Comparison of ENCODE assay signal across 11 mouse cellular contexts in genomic region chr4:152349837-152350381, GRCm38 (mm10). TPM values are rescaled to one million over a fixed set of nuclear protein-coding genes. Genes with fewer than 3 reads are reported as not detected.
A peak's percentile ranks its signal among the peaks of the same experiment; 100 is the strongest.
DNase-seq lines count a peak whose midpoint lies in the region; ATAC-seq lines count a peak whose summit lies in the region.
"Had no signal": no experiment of that assay in that cellular context is flagged by ENCODE, and none has a peak within 500 bp of the region (broad histone marks: within the 10 kb centered on the region; RNA-seq: fewer than 3 reads in every experiment).

No protein-coding gene starts in this region.

- ATAC-seq in embryonic facial prominence, embryonic 15.5 days (ENCODE audit: insufficient number of reproducible peaks, low FRiP score, low TSS enrichment, low read depth): no peak
- no peak for ATAC-seq in intestine, embryonic 15.5 days
- ATAC-seq in neural tube, embryonic 15.5 days (ENCODE audit: low FRiP score): peak; percentile 62
- no peak for ATAC-seq in megakaryocyte-erythroid progenitor cell, adult 5-6 weeks (replicated peaks; ENCODE audit: low FRiP score, low TSS enrichment, poor library complexity, severe bottlenecking)
- ATAC-seq in heart, embryonic 12.5 days (ENCODE audit: insufficient number of reproducible peaks, low FRiP score): no peak

- H3K4me3 ChIP-seq in embryonic facial prominence, embryonic 15.5 days (replicated peaks): no peak overlapping the region
- no peak overlapping the region for H3K4me3 ChIP-seq in intestine, embryonic 15.5 days (replicated peaks)
- peak overlapping the region; percentile 11; the same call in 1 of the 2 replicates for H3K4me3 ChIP-seq in neural tube, embryonic 15.5 days (replicated peaks)
- H3K4me3 ChIP-seq in heart, embryonic 12.5 days: no peak overlapping the region
- H3K4me3 ChIP-seq: heart, embryonic 15.5 days; liver, embryonic 15.5 days had no signal

- DNase-seq in cerebellum, postnatal 10 days: peak; percentile 57 to 59
- DNase-seq in cerebellum, postnatal 36 days: no peak
- DNase-seq in spleen, postnatal 36 days (ENCODE audit: low spot score in 2 of 2): no peak
- DNase-seq: adrenal gland, postnatal 36 days had no signal

- H3K4me1 ChIP-seq in embryonic facial prominence, embryonic 15.5 days: peaks cover 9% of the 10 kb centered on the region; the same call in 1 of the 2 replicates
- H3K4me1 ChIP-seq in intestine, embryonic 15.5 days (replicated peaks): peaks cover 29% of the 10 kb centered on the region
- peaks cover 51% of the 10 kb centered on the region for H3K4me1 ChIP-seq in neural tube, embryonic 15.5 days
- H3K4me1 ChIP-seq in heart, embryonic 12.5 days (replicated peaks): peaks cover 18% of the 10 kb centered on the region

- 0 out of 2 replicates have a peak overlapping the region, but pooled peaks have one; percentile 8 for H3K4me2 ChIP-seq in embryonic facial prominence, embryonic 15.5 days (replicated peaks)
- peak overlapping the region; percentile 34 for H3K4me2 ChIP-seq in intestine, embryonic 15.5 days (replicated peaks)
- peak overlapping the region; percentile 49 for H3K4me2 ChIP-seq in neural tube, embryonic 15.5 days
- H3K4me2 ChIP-seq in heart, embryonic 12.5 days: no peak overlapping the region
- H3K4me2 ChIP-seq: heart, embryonic 15.5 days; liver, embryonic 15.5 days had no signal

- peaks cover 39% of the 10 kb centered on the region for H3K27me3 ChIP-seq in embryonic facial prominence, embryonic 15.5 days
- H3K27me3 ChIP-seq in intestine, embryonic 15.5 days (replicated peaks): peaks cover 11% of the 10 kb centered on the region
- H3K27me3 ChIP-seq in neural tube, embryonic 15.5 days (replicated peaks): 0 out of 2 replicates have a peak, but pooled peaks cover 11% of the 10 kb centered on the region
- peaks cover 83% of the 10 kb centered on the region for H3K27me3 ChIP-seq in heart, embryonic 12.5 days (replicated peaks)

- H3K9me3 ChIP-seq in embryonic facial prominence, embryonic 15.5 days (replicated peaks): no peaks in the 10 kb centered on the region
- H3K9me3 ChIP-seq in intestine, embryonic 15.5 days: no peaks in the 10 kb centered on the region
- no peaks in the 10 kb centered on the region for H3K9me3 ChIP-seq in neural tube, embryonic 15.5 days (replicated peaks)
- H3K9me3 ChIP-seq in heart, embryonic 12.5 days (replicated peaks): no peaks in the 10 kb centered on the region
- H3K9me3 ChIP-seq: heart, embryonic 15.5 days; liver, embryonic 15.5 days had no signal

- no peaks in the 10 kb centered on the region for H3K36me3 ChIP-seq in embryonic facial prominence, embryonic 15.5 days
- H3K36me3 ChIP-seq in intestine, embryonic 15.5 days: no peaks in the 10 kb centered on the region
- H3K36me3 ChIP-seq in neural tube, embryonic 15.5 days: peaks cover 16% of the 10 kb centered on the region; the same call in 1 of the 2 replicates
- no peaks in the 10 kb centered on the region for H3K36me3 ChIP-seq in heart, embryonic 12.5 days
- H3K36me3 ChIP-seq: heart, embryonic 15.5 days; liver, embryonic 15.5 days had no signal

- no peak overlapping the region for H3K27ac ChIP-seq in embryonic facial prominence, embryonic 15.5 days (replicated peaks)
- H3K27ac ChIP-seq in intestine, embryonic 15.5 days: no peak overlapping the region
- H3K27ac ChIP-seq in neural tube, embryonic 15.5 days (replicated peaks): peak overlapping the region; percentile 81
- no peak overlapping the region for H3K27ac ChIP-seq in heart, embryonic 12.5 days (ENCODE audit: poor library complexity, severe bottlenecking)
- H3K27ac ChIP-seq: heart, embryonic 15.5 days; liver, embryonic 15.5 days had no signal

- H3K9ac ChIP-seq in embryonic facial prominence, embryonic 15.5 days: no peak overlapping the region
- no peak overlapping the region for H3K9ac ChIP-seq in intestine, embryonic 15.5 days
- H3K9ac ChIP-seq in neural tube, embryonic 15.5 days (replicated peaks): 0 out of 2 replicates have a peak overlapping the region, but pooled peaks have one; percentile 4
- H3K9ac ChIP-seq in heart, embryonic 12.5 days: no peak overlapping the region
- H3K9ac ChIP-seq: heart, embryonic 15.5 days; liver, embryonic 15.5 days had no signal

- WGBS in embryonic facial prominence, embryonic 15.5 days: 7% methylated on average over 16 of the region's 17 CpGs
- 3% methylated on average over 15 of the region's 17 CpGs for WGBS in intestine, embryonic 15.5 days
- under 1% methylated on average over 17 of the region's 17 CpGs for WGBS in neural tube, embryonic 15.5 days
- 12% methylated on average over 17 of the region's 17 CpGs for WGBS in heart, embryonic 12.5 days

RNA-seq across cellular contexts. Expression of gene Chd5, which starts 11.5 kb away (rescaled TPM):
- polyA plus RNA-seq in embryonic facial prominence, embryonic 15.5 days (2015; fragmentation: Nextera tagmentation; extraction: Ambion mirVana): 0.76 and 1.2 TPM in 2 replicates
- polyA plus RNA-seq in intestine, embryonic 15.5 days (2015; fragmentation: Nextera tagmentation; extraction: Ambion mirVana): 1.9 and 2.8 TPM in 2 replicates
- polyA plus RNA-seq in neural tube, embryonic 15.5 days (2015; fragmentation: Nextera tagmentation; extraction: Ambion mirVana): 46.3 and 53.7 TPM in 2 replicates
- 0.10 TPM in 1 of 2 replicates, not detected in the other for total RNA-seq in megakaryocyte-erythroid progenitor cell, adult 5-6 weeks (2014; fragmentation: Nextera tagmentation)
- total RNA-seq in megakaryocyte-erythroid progenitor cell, adult 5-6 weeks (2017): 0.04 TPM in 1 of 2 replicates, not detected in the other
- 0.08 TPM in 1 of 2 replicates, not detected in the other for polyA plus RNA-seq in heart, embryonic 12.5 days (2016; fragmentation: Nextera tagmentation; extraction: Ambion mirVana)

RNA-seq across cellular contexts. Expression of gene Rpl22, which starts 24.4 kb away (rescaled TPM):
- polyA plus RNA-seq in embryonic facial prominence, embryonic 15.5 days (2015; fragmentation: Nextera tagmentation; extraction: Ambion mirVana): 342 and 365 TPM in 2 replicates
- 371 and 424 TPM in 2 replicates for polyA plus RNA-seq in intestine, embryonic 15.5 days (2015; fragmentation: Nextera tagmentation; extraction: Ambion mirVana)
- 148 and 190 TPM in 2 replicates for polyA plus RNA-seq in neural tube, embryonic 15.5 days (2015; fragmentation: Nextera tagmentation; extraction: Ambion mirVana)
- total RNA-seq in megakaryocyte-erythroid progenitor cell, adult 5-6 weeks (2014; fragmentation: Nextera tagmentation): 2,168 and 2,467 TPM in 2 replicates
- 3,890 and 4,556 TPM in 2 replicates for total RNA-seq in megakaryocyte-erythroid progenitor cell, adult 5-6 weeks (2017)
- 278 and 280 TPM in 2 replicates for polyA plus RNA-seq in heart, embryonic 12.5 days (2016; fragmentation: Nextera tagmentation; extraction: Ambion mirVana)

RNA-seq across cellular contexts. Expression of gene Rnf207, which starts 31.1 kb away (rescaled TPM):
- polyA plus RNA-seq in embryonic facial prominence, embryonic 15.5 days (2015; fragmentation: Nextera tagmentation; extraction: Ambion mirVana): 0.23 and 0.72 TPM in 2 replicates
- polyA plus RNA-seq in intestine, embryonic 15.5 days (2015; fragmentation: Nextera tagmentation; extraction: Ambion mirVana): 2.1 and 2.5 TPM in 2 replicates
- 7.8 and 12.4 TPM in 2 replicates for polyA plus RNA-seq in neural tube, embryonic 15.5 days (2015; fragmentation: Nextera tagmentation; extraction: Ambion mirVana)
- total RNA-seq in megakaryocyte-erythroid progenitor cell, adult 5-6 weeks (2014; fragmentation: Nextera tagmentation): not detected in 2 replicates
- total RNA-seq in megakaryocyte-erythroid progenitor cell, adult 5-6 weeks (2017): 0.38 TPM in 1 of 2 replicates, not detected in the other
- polyA plus RNA-seq in heart, embryonic 12.5 days (2016; fragmentation: Nextera tagmentation; extraction: Ambion mirVana): 56.5 and 62.1 TPM in 2 replicates

RNA-seq across cellular contexts. Expression of gene Icmt, which starts 52.9 kb away (rescaled TPM):
- 23.5 and 26.7 TPM in 2 replicates for polyA plus RNA-seq in embryonic facial prominence, embryonic 15.5 days (2015; fragmentation: Nextera tagmentation; extraction: Ambion mirVana)
- 17.3 and 17.6 TPM in 2 replicates for polyA plus RNA-seq in intestine, embryonic 15.5 days (2015; fragmentation: Nextera tagmentation; extraction: Ambion mirVana)
- polyA plus RNA-seq in neural tube, embryonic 15.5 days (2015; fragmentation: Nextera tagmentation; extraction: Ambion mirVana): 20.0 and 21.1 TPM in 2 replicates
- 23.1 and 26.7 TPM in 2 replicates for total RNA-seq in megakaryocyte-erythroid progenitor cell, adult 5-6 weeks (2014; fragmentation: Nextera tagmentation)
- 12.6 and 12.9 TPM in 2 replicates for total RNA-seq in megakaryocyte-erythroid progenitor cell, adult 5-6 weeks (2017)
- polyA plus RNA-seq in heart, embryonic 12.5 days (2016; fragmentation: Nextera tagmentation; extraction: Ambion mirVana): 24.0 and 25.4 TPM in 2 replicates

RNA-seq across cellular contexts. Expression of gene Hes3, which starts 58.4 kb away (rescaled TPM):
- polyA plus RNA-seq in embryonic facial prominence, embryonic 15.5 days (2015; fragmentation: Nextera tagmentation; extraction: Ambion mirVana): not detected in 2 replicates
- polyA plus RNA-seq in intestine, embryonic 15.5 days (2015; fragmentation: Nextera tagmentation; extraction: Ambion mirVana): not detected in 2 replicates
- polyA plus RNA-seq in neural tube, embryonic 15.5 days (2015; fragmentation: Nextera tagmentation; extraction: Ambion mirVana): 0.19 and 0.29 TPM in 2 replicates
- not detected in 2 replicates for total RNA-seq in megakaryocyte-erythroid progenitor cell, adult 5-6 weeks (2014; fragmentation: Nextera tagmentation)
- not detected in 2 replicates for total RNA-seq in megakaryocyte-erythroid progenitor cell, adult 5-6 weeks (2017)
- polyA plus RNA-seq in heart, embryonic 12.5 days (2016; fragmentation: Nextera tagmentation; extraction: Ambion mirVana): not detected in 2 replicates
- total RNA-seq: adrenal gland, postnatal 36 days had no signal
- polyA plus RNA-seq: heart, embryonic 15.5 days; liver, embryonic 15.5 days had no signal

Comparison
In these comparisons a context has a peak if more than half of its experiments do, and no peak if none do; other contexts are left out.
1. DNase-seq: peak in cerebellum, postnatal 10 days (2 of 2); none in cerebellum, postnatal 36 days (0 of 2) and spleen, postnatal 36 days (0 of 2).
2. RNA of gene Chd5, which starts 11.5 kb away (polyA plus RNA-seq): 46.3 to 53.7 TPM in neural tube, embryonic 15.5 days; 1.9 to 2.8 TPM in intestine, embryonic 15.5 days, 0.76 to 1.2 TPM in embryonic facial prominence, embryonic 15.5 days and 0.08 TPM in heart, embryonic 12.5 days; every median in the first group is over 10 times any median in the second.